In the genomic region with DNA sequence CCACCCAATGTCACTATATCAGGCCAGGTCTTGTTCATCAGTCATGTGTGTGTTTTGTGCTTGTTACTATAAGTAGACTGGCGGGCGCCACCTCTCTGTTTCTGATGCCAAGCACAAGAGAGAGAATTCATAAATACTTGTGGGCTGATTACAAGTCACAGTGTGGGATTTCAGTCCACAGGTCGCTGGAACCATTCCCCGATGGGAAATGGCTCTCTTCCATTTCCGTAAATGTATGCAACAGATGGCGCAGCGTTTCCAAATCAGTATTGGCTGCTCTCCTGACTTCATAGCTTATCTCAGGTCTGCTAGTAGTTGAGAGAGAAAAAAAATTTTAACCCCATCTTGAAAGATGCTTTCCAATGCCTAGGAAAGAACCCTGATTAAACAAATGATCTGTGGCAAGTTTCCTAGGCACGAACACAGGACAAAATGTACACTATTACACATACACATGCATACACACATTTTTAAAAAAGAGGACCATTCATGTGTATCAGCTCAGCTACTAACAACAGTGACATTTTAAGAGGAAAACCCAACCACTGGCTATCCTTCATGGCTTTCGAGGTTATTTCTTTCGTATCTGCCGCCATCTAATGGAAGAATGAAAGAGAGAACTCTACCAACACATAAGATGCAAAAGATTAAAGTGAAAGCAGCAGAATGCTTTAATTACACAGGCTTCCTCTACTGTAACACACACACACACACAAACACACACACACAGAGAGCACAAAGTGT, we compare ENCODE assay signal across 8 mouse cellular contexts. TPM values are rescaled to one million over a fixed set of nuclear protein-coding genes. Genes with fewer than 3 reads are reported as not detected.
DNase-seq lines count a peak whose midpoint lies in the region; ATAC-seq and TF ChIP-seq lines count a peak whose summit lies in the region.

No protein-coding gene starts in this region.

- no peak for TF ChIP-seq POLR2A in spleen, adult 2 months (IDR thresholded peaks at IDR 0.05; ENCODE audit: low read depth, low read length)

- H3K27ac ChIP-seq in spleen, adult 2 months (ENCODE audit: insufficient read depth, low read length) = no peak overlapping the region
- peak overlapping the region; percentile 91 for H3K27ac ChIP-seq in intestine, embryonic 15.5 days
- H3K27ac ChIP-seq in liver, postnatal 0 days (ENCODE audit: low read depth) = no peak overlapping the region

- peak; percentile 22 to 23 for DNase-seq in spleen, adult 2 months (ENCODE audit: low read depth in 1 of 2, low spot score in 2 of 2)
- no peak for DNase-seq in spleen, postnatal 14 days (ENCODE audit: low spot score in 2 of 2)
- peak; percentile 86 for DNase-seq in cerebellum, adult 9-10 months
- peak; percentile 58 for DNase-seq in forelimb bud, embryonic 11.5 days (ENCODE audit: low read depth, low spot score)
- peak; percentile 23 for DNase-seq in liver, postnatal 0 days
- DNase-seq in retina, postnatal 7 days (ENCODE audit: low read depth, low spot score) = peak; percentile 51
- no peak for DNase-seq in right cerebral cortex, adult 18-20 months

- H3K4me1 ChIP-seq in spleen, adult 2 months (ENCODE audit: control insufficient read depth, insufficient read depth, insufficient read length) = no peaks in the 10 kb centered on the region
- peaks cover 6% of the 10 kb centered on the region; the same call in 1 of the 2 replicates for H3K4me1 ChIP-seq in intestine, embryonic 15.5 days (replicated peaks)
- H3K4me1 ChIP-seq in liver, postnatal 0 days (ENCODE audit: insufficient read depth) = peaks cover 4% of the 10 kb centered on the region

- no peak for TF ChIP-seq EP300 in liver, postnatal 0 days (IDR thresholded peaks at IDR 0.05; ENCODE audit: low read depth)

- TF ChIP-seq CTCF in spleen, adult 2 months (IDR thresholded peaks at IDR 0.05; ENCODE audit: extremely low read depth, insufficient read depth, insufficient read length, insufficient replicate concordance) = no peak
- peak; percentile 61 for TF ChIP-seq CTCF in liver, postnatal 0 days (IDR thresholded peaks at IDR 0.05; ENCODE audit: low read depth)

- ATAC-seq in intestine, embryonic 15.5 days = peak; percentile 38
- ATAC-seq in liver, postnatal 0 days = peak; percentile 28; the same call in 1 of the 2 replicates

- WGBS in spleen, adult 2 months = 6% methylated on average over 11 of the region's 11 CpGs
- 6% methylated on average over 11 of the region's 11 CpGs for WGBS in intestine, embryonic 15.5 days
- 8% methylated on average over 11 of the region's 11 CpGs for WGBS in liver, postnatal 0 days (ENCODE audit: insufficient replicate concordance)

- peak overlapping the region; percentile 89 for H3K4me2 ChIP-seq in intestine, embryonic 15.5 days (replicated peaks)
- peak overlapping the region; percentile 95 for H3K4me2 ChIP-seq in liver, postnatal 0 days (ENCODE audit: low read depth, low read length)

- H3K9me3 ChIP-seq in intestine, embryonic 15.5 days = no peaks in the 10 kb centered on the region
- no peaks in the 10 kb centered on the region for H3K9me3 ChIP-seq in liver, postnatal 0 days (ENCODE audit: low read length)

- H3K27me3 ChIP-seq in spleen, adult 2 months (ENCODE audit: control insufficient read depth, insufficient read depth, low read length) = no peaks in the 10 kb centered on the region
- H3K27me3 ChIP-seq in intestine, embryonic 15.5 days (replicated peaks) = no peaks in the 10 kb centered on the region
- H3K27me3 ChIP-seq in liver, postnatal 0 days (ENCODE audit: insufficient read depth, low read length) = no peaks in the 10 kb centered on the region; the same call in 1 of the 2 replicates

- H3K4me3 ChIP-seq in spleen, adult 2 months (ENCODE audit: extremely low read depth, insufficient read depth, insufficient read length) = peak overlapping the region; percentile 79
- peak overlapping the region; percentile 86 for H3K4me3 ChIP-seq in intestine, embryonic 15.5 days (replicated peaks)
- peak overlapping the region; percentile 72 for H3K4me3 ChIP-seq in liver, postnatal 0 days (ENCODE audit: low read depth, low read length)

- no peak overlapping the region for H3K9ac ChIP-seq in intestine, embryonic 15.5 days
- no peak overlapping the region for H3K9ac ChIP-seq in liver, postnatal 0 days (replicated peaks)

- H3K36me3 ChIP-seq in spleen, adult 2 months (ENCODE audit: control insufficient read depth, insufficient read depth, low read length) = no peaks in the 10 kb centered on the region
- H3K36me3 ChIP-seq in intestine, embryonic 15.5 days = no peaks in the 10 kb centered on the region
- H3K36me3 ChIP-seq in liver, postnatal 0 days (replicated peaks; ENCODE audit: insufficient read depth, low read length) = no peaks in the 10 kb centered on the region

RNA-seq across cellular contexts. Expression of gene Nxn, which starts 0.8 kb away (rescaled TPM):
- 6.9 and 8.8 TPM in 2 replicates for polyA plus RNA-seq in spleen, adult 2 months (2012; rRNA removed)
- 31.1 and 31.2 TPM in 2 replicates for polyA plus RNA-seq in intestine, embryonic 15.5 days (2015; fragmentation: Nextera tagmentation; extraction: Ambion mirVana)
- 2.5 and 2.6 TPM in 2 replicates for polyA plus RNA-seq in liver, postnatal 0 days (2015; fragmentation: Nextera tagmentation; extraction: Ambion mirVana)

RNA-seq across cellular contexts. Expression of gene Timm22, which starts 7.0 kb away (rescaled TPM):
- 7.5 and 10.0 TPM in 2 replicates for polyA plus RNA-seq in spleen, adult 2 months (2012; rRNA removed)
- 87.2 and 103 TPM in 2 replicates for polyA plus RNA-seq in intestine, embryonic 15.5 days (2015; fragmentation: Nextera tagmentation; extraction: Ambion mirVana)
- 35.0 and 38.4 TPM in 2 replicates for polyA plus RNA-seq in liver, postnatal 0 days (2015; fragmentation: Nextera tagmentation; extraction: Ambion mirVana)

Comparison
In these comparisons a context has a peak if more than half of its experiments do, and no peak if none do; other contexts are left out.
1. DNase-seq: peak in spleen, adult 2 months (2 of 2), cerebellum, adult 9-10 months (single experiment), forelimb bud, embryonic 11.5 days (single experiment), liver, postnatal 0 days (single experiment) and retina, postnatal 7 days (single experiment); none in spleen, postnatal 14 days (0 of 2) and right cerebral cortex, adult 18-20 months (single experiment).
2. Peak in every context shown above with its lines, with median percentiles within 50 percentile points of each other: H3K4me3 ChIP-seq.